Mouse (Mus musculus) left cerebral cortex, adult 8-10 months (tissue): Measurements from ENCODE around the gene Npl. TPM values are rescaled to one million over a fixed set of nuclear protein-coding genes. Genes with fewer than 3 reads are reported as not detected.
"Not testable (repeated sequence)": the region's sequence is repeated elsewhere in the genome, so short reads cannot be mapped to it uniquely, and the experiment has no call there.

Source experiments
- DNase-seq, 2 experiments: peaks; one replicate each; pipeline ENCODE4 v3.0.0; 2022; ENCODE audit warnings: low spot score in 2 of 2
- total RNA-seq, 4 experiments: library from RNA; stranded (reverse); gene quantifications; 2 replicates each; pipeline ENCODE4 v1.2.4; 2022

Npl gene
- total RNA-seq, 4 experiments from 2014 or later: 5.1 to 7.2 (median 6.2) TPM

DNA sequence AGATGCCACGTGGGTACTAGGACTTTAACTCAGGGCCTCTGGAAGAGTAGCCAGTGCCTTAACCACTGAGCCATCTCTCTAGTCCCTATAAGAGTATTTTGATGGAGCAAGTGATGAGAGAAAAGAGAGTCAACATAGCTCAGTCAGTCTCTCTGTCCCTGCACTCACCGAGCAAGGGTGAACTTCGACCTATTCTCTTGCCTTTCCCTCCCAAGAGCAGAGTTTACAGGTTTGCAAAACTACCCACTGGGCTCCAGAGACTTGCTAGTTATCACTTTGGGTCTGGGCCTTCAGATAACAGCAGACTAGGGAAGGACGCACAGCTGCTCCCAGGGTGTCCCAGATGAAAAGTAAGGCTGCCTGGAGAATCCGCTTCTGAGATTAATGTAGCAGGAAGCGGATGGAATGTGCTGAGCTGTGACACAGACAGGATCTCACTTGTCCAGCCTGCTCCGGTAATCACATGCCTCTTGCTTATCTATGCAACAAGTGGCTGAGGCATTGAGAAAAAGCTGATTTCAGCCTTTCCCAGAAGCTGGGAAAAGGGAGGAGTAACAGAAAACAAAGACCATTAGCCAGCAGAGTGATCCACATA, 7.0 kb downstream of the Npl start:
- DNase-seq: no peak

DNA sequence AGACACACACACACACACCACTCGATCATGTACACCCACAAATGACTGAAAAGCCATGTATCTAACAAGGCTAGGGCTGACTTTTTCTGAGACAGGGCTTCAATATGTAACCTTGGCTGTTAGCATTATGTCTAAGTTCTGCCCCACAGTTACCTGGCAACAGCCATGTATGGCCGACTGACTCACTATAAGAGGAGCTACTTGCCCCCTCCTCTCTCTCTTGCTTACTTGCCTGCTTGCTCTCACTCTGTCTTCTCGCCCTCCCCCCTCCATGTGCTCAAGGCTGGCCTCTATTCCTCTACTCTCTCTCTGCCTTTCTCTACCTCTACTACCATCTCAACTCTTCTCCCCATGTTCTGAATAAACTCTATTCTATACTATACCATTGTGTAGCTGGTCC, 9.1 kb downstream of the Npl start:
- DNase-seq: no peak

DNA sequence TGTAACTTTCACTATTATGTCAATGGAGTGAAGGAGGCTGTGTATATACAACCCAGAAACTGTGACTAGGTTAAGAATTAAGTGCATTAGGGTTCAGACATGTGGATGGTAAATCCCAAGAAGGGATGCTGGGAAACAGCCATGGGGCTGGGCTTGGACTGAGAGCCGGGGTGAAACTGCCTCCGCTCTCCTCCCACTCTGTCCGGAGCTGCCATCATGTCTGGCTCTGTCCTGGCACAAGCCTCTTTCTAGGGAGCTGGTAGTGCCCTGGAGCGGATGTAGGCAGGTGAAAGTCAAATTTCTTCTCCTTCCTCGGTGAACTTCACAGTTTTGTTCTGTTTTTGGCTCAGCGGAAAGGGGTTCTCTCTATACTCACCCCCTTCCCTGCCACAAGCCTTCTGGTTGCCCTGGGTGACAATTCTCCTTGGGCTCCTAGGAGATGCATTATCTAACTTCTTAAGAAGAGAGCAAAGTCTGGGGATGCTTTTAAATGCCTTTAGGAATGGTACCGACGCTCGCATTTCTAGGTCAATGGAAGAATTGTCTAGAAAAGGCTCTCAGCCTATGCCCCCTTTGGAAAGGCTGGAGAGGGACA, 10.0 kb downstream of the Npl start:
- DNase-seq: no peak

- DNase-seq: no peak
These were observed 14.2 kb downstream of the Npl start for GRCm38 (mm10) chr1:153535611-153536010.

- DNase-seq: not testable (repeated sequence)
These were observed 16.9 kb downstream of the Npl start for GRCm38 (mm10) chr1:153532896-153533295.

- DNase-seq: no peak
These were observed 17.5 kb downstream of the Npl start for GRCm38 (mm10) chr1:153532234-153532841.

DNA sequence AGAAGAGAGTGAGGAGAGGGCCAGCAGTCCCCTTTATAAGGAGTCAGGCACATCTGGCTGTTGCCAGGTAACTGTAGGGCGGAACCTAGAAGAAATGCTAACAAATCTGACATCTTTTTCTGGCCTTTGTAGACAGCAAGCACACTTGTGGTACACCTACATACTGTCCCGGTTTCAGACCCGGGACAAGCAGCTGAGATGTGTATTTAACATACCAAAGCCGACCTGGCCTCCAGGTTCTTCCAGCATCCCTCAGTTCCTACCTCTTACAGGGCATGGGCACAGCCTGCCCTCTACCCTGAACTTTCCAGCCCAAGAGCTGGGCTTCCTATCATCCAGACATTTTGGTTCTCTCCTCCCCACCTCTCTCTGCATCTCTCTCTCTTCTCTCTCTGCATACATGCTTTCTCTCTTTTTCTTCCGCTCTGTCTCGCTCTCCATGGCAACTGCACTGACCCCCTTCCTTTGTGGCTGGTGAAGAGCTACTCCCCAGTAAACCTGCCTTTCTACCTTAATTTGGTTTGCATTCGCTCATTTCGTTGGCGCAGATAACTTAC, 18.1 kb downstream of the Npl start:
- no peak for DNase-seq

GRCm38 (mm10) chr1:153522116-153522515, 27.7 kb downstream of the Npl start:
- no peak for DNase-seq

DNA sequence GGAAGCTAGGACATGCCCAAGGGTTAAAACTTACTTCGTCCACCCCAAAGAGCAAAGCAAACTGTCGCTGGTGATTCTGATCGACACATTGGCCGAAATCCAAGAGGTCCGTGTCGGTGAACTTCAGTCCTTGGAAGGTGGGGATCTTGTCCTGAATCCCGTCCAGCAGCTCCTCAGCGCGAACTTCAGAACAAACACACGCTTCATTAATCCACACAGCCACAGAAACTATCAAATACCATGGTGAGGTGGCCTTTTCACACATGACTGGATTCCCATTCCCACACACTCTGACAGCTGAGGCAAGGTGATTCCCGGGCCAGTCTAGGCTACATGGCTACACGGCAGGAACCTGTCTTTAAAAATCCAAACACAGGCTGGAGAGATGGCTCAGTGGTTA, 34.5 kb downstream of the Npl start:
- DNase-seq: no peak

DNA sequence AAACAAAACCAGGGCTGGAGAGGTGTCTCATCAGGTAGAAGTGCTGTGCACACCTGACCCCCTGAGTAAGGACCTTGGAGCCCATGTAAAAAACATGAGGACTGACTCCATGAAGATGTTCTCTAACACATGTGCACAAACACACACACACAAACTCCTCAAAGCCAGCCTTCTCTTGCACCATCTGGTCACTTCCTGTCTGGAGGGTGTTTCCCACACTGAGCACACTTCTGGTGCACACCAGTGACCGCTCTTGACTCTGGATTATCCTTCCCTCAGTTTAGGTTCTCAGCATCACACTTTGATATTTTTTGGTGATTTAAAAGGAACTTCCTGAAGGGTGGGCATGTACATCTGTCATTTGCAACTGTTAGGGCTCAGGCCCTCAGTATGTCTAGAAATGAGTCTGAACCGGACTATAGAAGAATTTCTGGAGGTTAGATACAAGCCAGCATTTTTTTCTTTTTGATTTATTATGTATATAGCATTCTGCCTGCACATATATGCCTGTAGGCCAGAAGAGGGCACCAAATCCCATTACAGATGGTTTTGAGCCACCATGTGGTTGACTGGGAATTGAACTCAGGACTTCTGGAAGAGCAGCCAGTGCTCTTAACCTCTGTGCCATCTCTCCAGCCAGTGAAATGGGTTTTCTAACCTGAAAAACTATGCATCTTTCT, 39.4 kb downstream of the Npl start:
- no peak for DNase-seq

GRCm38 (mm10) chr1:153509569-153509968, 40.3 kb downstream of the Npl start:
- not testable (repeated sequence) for DNase-seq

DNA sequence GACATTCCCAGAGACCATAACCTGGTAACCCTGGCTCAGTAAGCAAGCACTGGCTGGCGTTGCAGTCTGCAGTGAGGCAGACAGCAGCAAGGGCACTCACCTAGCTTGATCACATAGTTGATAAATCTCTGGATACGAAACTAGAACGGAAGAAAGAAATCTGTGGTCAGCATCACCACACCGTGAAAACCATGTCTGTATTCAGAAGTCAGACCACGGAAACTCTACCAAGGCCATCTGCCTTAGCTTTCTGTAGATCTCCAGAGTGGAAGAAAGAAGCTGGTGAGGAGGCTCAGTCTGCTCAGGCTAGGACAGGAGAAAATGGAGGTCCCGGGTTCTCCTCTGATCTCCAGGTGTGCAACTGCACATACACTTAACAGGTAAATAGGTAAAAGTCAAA, 40.8 kb downstream of the Npl start:
- DNase-seq: no peak

- DNase-seq: peak in 1 of 2 experiments; percentile 46
These were observed 43.6 kb downstream of the Npl start for GRCm38 (mm10) chr1:153506266-153506665.

DNA sequence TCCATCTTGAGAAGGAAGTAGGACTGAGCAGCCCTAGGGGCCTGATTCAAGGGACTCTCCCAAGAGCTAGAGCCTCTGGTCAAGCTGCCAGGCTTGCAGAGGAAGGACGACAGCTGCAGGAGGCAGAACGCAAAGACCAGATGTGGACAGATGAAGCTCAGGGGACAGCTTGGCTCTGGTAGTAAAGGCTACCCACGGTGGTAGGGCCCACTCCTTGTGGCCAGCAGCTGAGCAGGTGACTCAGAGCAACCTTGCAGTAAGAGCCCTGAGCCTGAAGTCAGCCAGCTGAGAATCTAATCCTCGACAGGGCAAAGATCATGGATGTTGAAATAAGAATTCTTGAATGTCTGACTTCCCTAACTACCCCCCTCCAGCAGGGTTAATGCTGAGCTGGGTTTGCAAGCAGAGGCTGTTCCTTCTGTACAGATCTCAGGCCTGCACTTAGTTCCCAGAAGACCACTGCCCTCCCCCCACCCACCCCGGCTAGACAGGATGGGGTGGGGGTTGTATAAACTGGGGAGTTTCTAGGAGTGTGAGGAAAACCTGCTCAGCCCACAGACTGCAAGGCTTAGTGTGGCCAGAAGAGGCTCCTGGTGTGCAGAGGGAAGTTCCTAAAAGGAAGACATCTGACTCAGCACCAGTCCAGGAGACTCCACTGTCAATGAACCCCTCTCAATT, 48.1 kb downstream of the Npl start:
- no peak for DNase-seq

DNA sequence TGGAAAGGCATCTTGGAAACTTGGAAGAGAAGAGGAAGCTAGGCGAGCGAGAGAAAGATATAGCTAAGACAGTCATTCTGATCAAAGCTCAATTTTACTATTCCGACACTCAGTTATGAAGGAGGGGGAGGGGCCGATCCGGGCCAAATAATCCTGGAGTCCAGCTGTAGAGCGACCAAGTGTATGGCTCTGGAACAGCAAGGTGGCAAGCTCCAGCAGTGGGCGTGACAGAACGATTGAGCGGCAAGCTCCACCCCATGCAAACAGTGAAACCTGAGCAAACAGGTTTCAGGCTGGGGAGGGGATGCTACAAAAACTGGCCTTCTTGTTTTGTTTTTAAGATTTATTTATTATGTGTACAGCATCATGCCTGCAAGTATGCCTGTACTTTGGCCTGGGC, 49.8 kb downstream of the Npl start:
- DNase-seq: no peak

GRCm38 (mm10) chr1:153496030-153496429, 53.8 kb downstream of the Npl start:
- DNase-seq: no peak

DNA sequence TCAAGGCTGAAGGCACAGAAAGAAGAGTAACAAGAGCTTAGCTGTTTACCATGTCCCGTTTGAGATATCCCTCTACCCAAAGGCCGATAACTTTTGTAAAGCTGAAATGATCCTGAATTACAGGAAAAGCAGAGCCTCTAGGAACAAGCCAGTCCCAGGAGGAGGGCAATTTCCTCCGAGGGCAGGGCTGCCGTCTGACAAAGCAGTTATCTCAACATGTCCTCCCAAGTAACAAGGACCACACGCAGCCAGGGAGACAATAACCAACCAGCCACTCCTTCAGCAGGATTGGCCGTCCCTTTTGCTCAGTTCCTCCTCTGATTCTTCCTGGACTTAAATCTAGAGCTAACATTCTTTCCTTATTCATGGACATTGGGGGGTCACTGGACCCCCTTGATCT, 55.9 kb downstream of the Npl start:
- no peak for DNase-seq

DNA sequence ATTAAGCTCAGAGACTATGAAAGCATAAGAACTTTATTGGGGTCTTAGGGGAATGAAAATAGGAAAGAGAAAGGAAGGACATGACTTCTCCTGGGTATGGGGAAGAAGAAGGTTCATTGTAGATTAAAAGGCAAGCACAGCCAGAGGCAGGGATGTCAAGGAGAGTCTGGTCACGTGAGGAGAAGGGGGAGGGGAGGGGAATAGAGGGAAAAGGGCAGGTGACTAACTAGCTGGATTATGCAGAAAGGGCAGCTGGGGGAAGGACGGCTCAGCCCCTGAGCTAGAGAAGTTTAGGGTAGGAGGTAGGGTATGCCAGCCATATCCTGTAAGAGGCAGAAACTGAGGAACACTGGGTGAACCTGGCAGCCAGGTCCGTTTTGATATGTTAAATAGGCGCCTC, 56.5 kb downstream of the Npl start:
- no peak for DNase-seq

GRCm38 (mm10) chr1:153491822-153492221, 58.0 kb downstream of the Npl start:
- no peak for DNase-seq

- DNase-seq: no peak
These were observed 58.5 kb downstream of the Npl start for GRCm38 (mm10) chr1:153491345-153491744.

GRCm38 (mm10) chr1:153489963-153490362, 59.9 kb downstream of the Npl start:
- no peak for DNase-seq

GRCm38 (mm10) chr1:153489540-153489939, 60.3 kb downstream of the Npl start:
- no peak for DNase-seq
